Mouse (Mus musculus) heart, embryonic 12.5 days (tissue): ENCODE results near the gene Pdia5. TPM values are rescaled to one million over a fixed set of nuclear protein-coding genes. Genes with fewer than 3 reads are reported as not detected.

Source experiments
- microRNA-seq: library from miRNA; unstranded; fragments of <30 nt; microRNA quantifications from one replicate; pipeline ENCODE4, GENCODE M21; 2017
- polyA plus RNA-seq: library from polyadenylated mRNA; unstranded; fragments of >200 nt; fragmentation: Nextera tagmentation; extraction: Ambion mirVana; gene quantifications from 2 replicates; pipeline ENCODE4 v1.2.1, GENCODE M21; 2016

The Pdia5 gene
- polyA plus RNA-seq, 1 experiment from 2014 or later, result 32.9 TPM

Small RNAs within 50 kb of the gene (microRNA-seq; reads per million reads assigned to microRNA genes)
- not detected for gene Gm25548

Other genes starting within 250 kb of the Pdia5 start
- 32.8 and 33.7 TPM in 2 replicates for gene Sec22a, start 127.0 kb downstream of the Pdia5 start, polyA plus RNA-seq
- gene Sema5b, start 50.3 kb upstream of the Pdia5 start, polyA plus RNA-seq, result 2.7 and 3.2 TPM in 2 replicates